Mouse (Mus musculus) bone marrow, adult 2 months (tissue): ENCODE measurements around the gene Stac3.

ENCODE experiments used
- CTCF ChIP-seq: fragments of 200-500 bp; IDR thresholded peaks from 2 replicates; pipeline ENCODE4 v1.5.1; 2011; ENCODE audit warnings: low read length, control low read depth; ENCODE audit not compliant: control insufficient read depth, insufficient read depth
- POLR2A ChIP-seq: fragments of 200-500 bp; IDR thresholded peaks from 2 replicates; pipeline ENCODE4 v1.6.1; 2011; ENCODE audit warnings: low read depth, mild to moderate bottlenecking, control low read depth, low read length, borderline replicate concordance; ENCODE audit not compliant: control insufficient read depth

- TF ChIP-seq POLR2A (no peak), CTCF (no peak)
These were observed 48.4 kb downstream of the Stac3 start for GRCm38 (mm10) chr10:127549892-127550291.
